Mouse (Mus musculus) embryonic facial prominence, embryonic 10.5 days (tissue): ENCODE data around the gene H60c. TPM values are rescaled to one million over a fixed set of nuclear protein-coding genes. Genes with fewer than 3 reads are reported as not detected.

Experiments used
- DNase-seq: peaks from one replicate; pipeline ENCODE4 v3.0.0-alpha.2; 2017; ENCODE audit warnings: low spot score
- H3K27ac ChIP-seq: fragments of 300-500 bp; sonication (generic); replicated peaks from 2 replicates; pipeline ENCODE4 v1.5.1; 2016; ENCODE audit warnings: mild to moderate bottlenecking
- H3K27me3 ChIP-seq: fragments of 300-500 bp; sonication (generic); replicated peaks from 2 replicates; pipeline ENCODE4 v1.6.1; 2016; ENCODE audit warnings: low read depth, mild to moderate bottlenecking; ENCODE audit not compliant: poor library complexity, severe bottlenecking
- H3K36me3 ChIP-seq: fragments of 300-500 bp; sonication (generic); replicated peaks from 2 replicates; pipeline ENCODE4 v1.6.1; 2016; ENCODE audit warnings: mild to moderate bottlenecking, moderate library complexity
- H3K4me1 ChIP-seq: fragments of 300-500 bp; sonication (generic); 2 replicates; pipeline ENCODE4 v1.6.1; 2016
- H3K4me3 ChIP-seq: fragments of 300-500 bp; sonication (generic); 2 replicates; pipeline ENCODE4 v1.5.1; 2016; ENCODE audit warnings: mild to moderate bottlenecking, moderate library complexity
- H3K9me3 ChIP-seq: fragments of 300-500 bp; sonication (generic); 2 replicates; pipeline ENCODE4 v1.6.1; 2016; ENCODE audit warnings: mild to moderate bottlenecking
- WGBS: fragments of 180-500 bp; shearing (Covaris S2); methylation state at CpG from one replicate; pipeline ENCODE4 v1.1.7; 2016; 5-methylcytosine and 5-hydroxymethylcytosine counted together
- polyA plus RNA-seq: library from polyadenylated mRNA; unstranded; fragments of >200 nt; fragmentation: Nextera tagmentation; extraction: Ambion mirVana; gene quantifications from 2 replicates; pipeline ENCODE4 v1.2.1, GENCODE M21; 2016

The H60c gene
- polyA plus RNA-seq, 1 experiment from 2014 or later = not detected

- Histone ChIP-seq H3K9me3 (peaks cover 16% of the 10 kb centered on the region), H3K27ac (no peak overlapping the region), H3K27me3 (no peaks in the 10 kb centered on the region), H3K4me1 (no peaks in the 10 kb centered on the region), H3K4me3 (no peak overlapping the region), H3K36me3 (no peaks in the 10 kb centered on the region)
- WGBS = 92% methylated on average over 2 of the region's 2 CpGs
- no peak for DNase-seq
Measured at GRCm38 (mm10) chr10:3228447-3229195, 39.0 kb downstream of the H60c start.

Other genes starting within 250 kb of the H60c start
- 2.3 and 2.4 TPM in 2 replicates for gene Ppp1r14c, start 98.3 kb upstream of the H60c start, polyA plus RNA-seq